Mouse (Mus musculus): ENCODE data around the gene Scn1b. TPM values are rescaled to one million over a fixed set of nuclear protein-coding genes. Genes with fewer than 3 reads are reported as not detected.

Scn1b gene
- total and polyA plus RNA-seq, 3 experiments = 0.30 TPM; not detected in 2

GRCm38 (mm10) chr7:31174466-31174865, 47.7 kb upstream of the Scn1b start:
- Histone ChIP-seq H3K9me3 (replicated peaks; ENCODE audit: low read length) (peaks cover 15% of the 10 kb centered on the region), H3K79me2 (replicated peaks; ENCODE audit: control insufficient read depth, extremely low read depth, insufficient read depth, poor library complexity, severe bottlenecking) (no peaks in the 10 kb centered on the region), H3K36me3 (replicated peaks in 1 of 2; ENCODE audit: control insufficient read depth in 1 of 2, insufficient read depth in 1 of 2, low read length in 1 of 2) (no peaks in the 10 kb centered on the region), H3K27ac (ENCODE audit: insufficient read depth, low read depth) (no peak overlapping the region), H3K27me3 (replicated peaks) (peaks cover 16% of the 10 kb centered on the region), H3K4me3 (replicated peaks in 1 of 3; ENCODE audit: low read depth in 2 of 3, low read length in 2 of 3, poor library complexity in 1 of 3) (no peak overlapping the region), H3K4me2 (ENCODE audit: insufficient read depth, low read depth, poor library complexity, severe bottlenecking) (no peak overlapping the region), H3K9ac (ENCODE audit: insufficient read depth, low read depth) (no peak overlapping the region), H3K4me1 (ENCODE audit: control insufficient read depth in 1 of 2, insufficient read depth in 2 of 2) (peaks cover 8 to 25% of the 10 kb centered on the region in 2 experiments)
- peak; percentile 48 for DNase-seq (ENCODE audit: extremely low read depth)
- dilution Hi-C loops (cut with MboI; ENCODE audit: extremely low pct_ligation_motif_present, extremely low pct_unique_long_range_greater_than_20kb, low sequenced_read_pairs) = no loop called here
- TF ChIP-seq MAFK (IDR thresholded peaks at IDR 0.05; ENCODE audit: insufficient replicate concordance, low read length) (no peak), TCF12 (IDR thresholded peaks at IDR 0.05; ENCODE audit: low read depth, low read length) (0 out of 2 replicates have a peak, but pooled peaks have one; percentile 12), USF1 (IDR thresholded peaks at IDR 0.05; ENCODE audit: low read depth, low read length) (no peak), ZNF384 (IDR thresholded peaks at IDR 0.05; ENCODE audit: low read depth, low read length) (0 out of 2 replicates have a peak, but pooled peaks have one; percentile 8)
- in situ Hi-C loops (cut with MboI; ENCODE audit: low pct_ligation_motif_present, low pct_unique_long_range_greater_than_20kb, low sequenced_read_pairs) = no loop called here

- peaks cover 8% of the 10 kb centered on the region for H3K9me3 ChIP-seq (replicated peaks; ENCODE audit: low read length)
- H3K79me2 ChIP-seq (replicated peaks; ENCODE audit: control insufficient read depth, extremely low read depth, insufficient read depth, poor library complexity, severe bottlenecking) = no peaks in the 10 kb centered on the region
- H3K4me2 ChIP-seq (ENCODE audit: insufficient read depth, low read depth, poor library complexity, severe bottlenecking) = no peak overlapping the region
- H3K27ac ChIP-seq (ENCODE audit: insufficient read depth, low read depth) = no peak overlapping the region
- H3K36me3 ChIP-seq (replicated peaks in 1 of 2; ENCODE audit: control insufficient read depth in 1 of 2, insufficient read depth in 1 of 2, low read length in 1 of 2) = no peaks in the 10 kb centered on the region
- no peak overlapping the region for H3K9ac ChIP-seq (ENCODE audit: insufficient read depth, low read depth)
- in situ Hi-C loops (cut with MboI; ENCODE audit: low pct_ligation_motif_present, low pct_unique_long_range_greater_than_20kb, low sequenced_read_pairs) = no loop called here
- no peaks in the 10 kb centered on the region for H3K27me3 ChIP-seq (replicated peaks)
- peak; percentile 69 for DNase-seq (ENCODE audit: extremely low read depth)
- TF ChIP-seq JUN (IDR thresholded peaks at IDR 0.05; ENCODE audit: insufficient read depth, low read depth, low read length) (no peak), MAFK (IDR thresholded peaks at IDR 0.05; ENCODE audit: insufficient replicate concordance, low read length) (no peak), MXI1 (IDR thresholded peaks at IDR 0.05; ENCODE audit: low read depth, low read length) (no peak), ETS1 (conservative IDR thresholded peaks at IDR 0.05; ENCODE audit: low read depth, low read length) (no peak), RCOR1 (conservative IDR thresholded peaks at IDR 0.05; ENCODE audit: low read depth, low read length) (no peak), MAX (IDR thresholded peaks at IDR 0.05; ENCODE audit: low read length) (no peak), HCFC1 (IDR thresholded peaks at IDR 0.05; ENCODE audit: low read depth, low read length) (no peak), PAX5 (IDR thresholded peaks at IDR 0.05; ENCODE audit: low read length) (no peak), RAD21 (IDR thresholded peaks at IDR 0.05; ENCODE audit: low read depth, low read length) (peak; percentile 84), ZC3H11A (IDR thresholded peaks at IDR 0.05; ENCODE audit: low read depth, low read length) (peak; percentile 45), CHD1 (IDR thresholded peaks at IDR 0.05; ENCODE audit: low read depth, low read length) (no peak), TBP (conservative IDR thresholded peaks at IDR 0.05; ENCODE audit: low read depth, low read length) (no peak), JUND (conservative IDR thresholded peaks at IDR 0.05; ENCODE audit: low read depth, low read length) (no peak), ZKSCAN1 (IDR thresholded peaks at IDR 0.05; ENCODE audit: borderline replicate concordance, low read depth, low read length) (no peak), SIN3A (IDR thresholded peaks at IDR 0.05; ENCODE audit: low read length) (no peak), CTCF (conservative IDR thresholded peaks at IDR 0.05 in 1 of 2, IDR thresholded peaks at IDR 0.05 in 1 of 2; ENCODE audit: low read depth in 2 of 2, low read length in 2 of 2) (peak; percentile 44 to 91; a peak in 3 of 4 replicates), BHLHE40 (IDR thresholded peaks at IDR 0.05; ENCODE audit: low read depth, low read length) (no peak), KAT2A (IDR thresholded peaks at IDR 0.05; ENCODE audit: insufficient replicate concordance, low read length) (no peak), NELFE (IDR thresholded peaks at IDR 0.05; ENCODE audit: low read depth, low read length) (no peak), MEF2A (IDR thresholded peaks at IDR 0.05; ENCODE audit: borderline replicate concordance, low read depth, low read length) (no peak), TCF12 (IDR thresholded peaks at IDR 0.05; ENCODE audit: low read depth, low read length) (no peak), USF2 (conservative IDR thresholded peaks at IDR 0.05; ENCODE audit: low read depth, low read length) (no peak), NRF1 (IDR thresholded peaks at IDR 0.05; ENCODE audit: low read depth, low read length) (no peak), MAZ (IDR thresholded peaks at IDR 0.05; ENCODE audit: low read depth, low read length) (no peak), POLR2AphosphoS2 (IDR thresholded peaks at IDR 0.05; ENCODE audit: low read depth, low read length) (no peak), CHD2 (IDR thresholded peaks at IDR 0.05; ENCODE audit: low read length) (no peak), IRF4 (IDR thresholded peaks at IDR 0.05; ENCODE audit: low read depth, low read length) (no peak), ZNF384 (IDR thresholded peaks at IDR 0.05; ENCODE audit: low read depth, low read length) (no peak), SMC3 (IDR thresholded peaks at IDR 0.05; ENCODE audit: low read depth, low read length) (peak; percentile 85), E2F4 (IDR thresholded peaks at IDR 0.05; ENCODE audit: insufficient replicate concordance, low read depth, low read length) (no peak), ELF1 (IDR thresholded peaks at IDR 0.05; ENCODE audit: low read depth, low read length) (no peak), UBTF (IDR thresholded peaks at IDR 0.05; ENCODE audit: low read depth, low read length) (no peak)
- dilution Hi-C loops (cut with MboI; ENCODE audit: extremely low pct_ligation_motif_present, extremely low pct_unique_long_range_greater_than_20kb, low sequenced_read_pairs) = no loop called here
- no peak overlapping the region for H3K4me3 ChIP-seq (replicated peaks in 1 of 3; ENCODE audit: low read depth in 2 of 3, low read length in 2 of 3, poor library complexity in 1 of 3)
- H3K4me1 ChIP-seq (ENCODE audit: control insufficient read depth in 1 of 2, insufficient read depth in 2 of 2) = peaks cover 13 to 25% of the 10 kb centered on the region in 2 experiments
Observed at GRCm38 (mm10) chr7:31172238-31172637, 45.4 kb upstream of the Scn1b start.
